Mouse (Mus musculus) liver, embryonic 15.5 days (tissue): ENCODE measurements around the gene Gps1. TPM values are rescaled to one million over a fixed set of nuclear protein-coding genes. Genes with fewer than 3 reads are reported as not detected.
A peak's percentile ranks its signal among the peaks of the same experiment; 100 is the strongest.
"Not testable (repeated sequence)": the region's sequence is repeated elsewhere in the genome, so short reads cannot be mapped to it uniquely, and the experiment has no call there.

Experiments used
- ATAC-seq: fragments of 200-750 bp; cut with Nextera tagmentation; 2 replicates; pipeline ENCODE4 v1.8.0; 2017; ENCODE audit warnings: moderate number of reproducible peaks, mild to moderate bottlenecking, moderate library complexity; ENCODE audit not compliant: insufficient read depth
- H3K27ac ChIP-seq: fragments of 300-500 bp; sonication (generic); replicated peaks from 2 replicates; pipeline ENCODE4 v1.5.1; 2015; ENCODE audit warnings: mild to moderate bottlenecking, inconsistent platforms
- H3K27me3 ChIP-seq: fragments of 300-500 bp; sonication (generic); 2 replicates; pipeline ENCODE4 v1.6.1; 2015; ENCODE audit warnings: mild to moderate bottlenecking, inconsistent platforms
- H3K36me3 ChIP-seq: fragments of 300-500 bp; sonication (generic); replicated peaks from 2 replicates; pipeline ENCODE4 v1.6.1; 2015; ENCODE audit warnings: moderate library complexity, mild to moderate bottlenecking, inconsistent platforms
- H3K4me1 ChIP-seq: fragments of 300-500 bp; sonication (generic); replicated peaks from 2 replicates; pipeline ENCODE4 v1.6.1; 2015; ENCODE audit warnings: inconsistent platforms
- H3K4me2 ChIP-seq: fragments of 300-500 bp; sonication (generic); 2 replicates; pipeline ENCODE4 v1.6.1; 2015; ENCODE audit warnings: moderate library complexity, mild to moderate bottlenecking, inconsistent platforms
- H3K4me3 ChIP-seq: fragments of 300-500 bp; sonication (generic); replicated peaks from 2 replicates; pipeline ENCODE4 v1.5.1; 2015; ENCODE audit warnings: mild to moderate bottlenecking, inconsistent platforms
- H3K9ac ChIP-seq: fragments of 300-500 bp; sonication (generic); 2 replicates; pipeline ENCODE4 v1.6.1; 2015; ENCODE audit warnings: moderate library complexity, mild to moderate bottlenecking, inconsistent platforms
- H3K9me3 ChIP-seq: fragments of 300-500 bp; sonication (generic); replicated peaks from 2 replicates; pipeline ENCODE4 v1.6.1; 2016; ENCODE audit warnings: inconsistent platforms
- WGBS: fragments of 180-500 bp; shearing (Covaris S2); methylation state at CpG from one replicate; pipeline ENCODE4 v1.1.7; 2015; ENCODE audit warnings: mixed read lengths; ENCODE audit not compliant: insufficient replicate concordance; 5-methylcytosine and 5-hydroxymethylcytosine counted together
- polyA plus RNA-seq: library from polyadenylated mRNA; unstranded; fragments of >200 nt; fragmentation: Nextera tagmentation; extraction: Ambion mirVana; gene quantifications from 2 replicates; pipeline ENCODE4 v1.2.1, GENCODE M21; 2015

Gps1 gene
- polyA plus RNA-seq, 1 experiment from 2014 or later: 72.0 TPM

GRCm38 (mm10) chr11:120763121-120763999, 20.7 kb upstream of the Gps1 start:
- not testable (repeated sequence) for H3K4me2 ChIP-seq, H3K9me3 ChIP-seq, H3K27ac ChIP-seq, ATAC-seq, H3K4me3 ChIP-seq, H3K9ac ChIP-seq, H3K4me1 ChIP-seq, H3K36me3 ChIP-seq
- H3K27me3 ChIP-seq: peaks cover 33% of the 10 kb centered on the region
- WGBS: 10% methylated on average over 10 of the region's 23 CpGs

GRCm38 (mm10) chr11:120767023-120767422, 17.0 kb upstream of the Gps1 start:
- H3K4me3 ChIP-seq, ATAC-seq, H3K27ac ChIP-seq, H3K9ac ChIP-seq, H3K36me3 ChIP-seq, H3K4me2 ChIP-seq, H3K4me1 ChIP-seq, H3K9me3 ChIP-seq: not testable (repeated sequence)
- peaks cover 25% of the 10 kb centered on the region for H3K27me3 ChIP-seq
- WGBS: 10% methylated on average over 4 of the region's 7 CpGs

GRCm38 (mm10) chr11:120768206-120768605, 15.9 kb upstream of the Gps1 start:
- 36% methylated on average over 1 of the region's 1 CpGs for WGBS
- Histone ChIP-seq H3K9ac (no peak overlapping the region), H3K27ac (no peak overlapping the region), H3K4me1 (0 out of 2 replicates have a peak, but pooled peaks cover 5% of the 10 kb centered on the region), H3K9me3 (no peaks in the 10 kb centered on the region), H3K27me3 (peaks cover 15% of the 10 kb centered on the region; the same call in 1 of the 2 replicates), H3K4me2 (no peak overlapping the region), H3K36me3 (no peaks in the 10 kb centered on the region), H3K4me3 (no peak overlapping the region)
- ATAC-seq: no peak

GRCm38 (mm10) chr11:120772749-120773148, 11.3 kb upstream of the Gps1 start:
- no peak overlapping the region for H3K4me2 ChIP-seq
- 71% methylated on average over 3 of the region's 3 CpGs for WGBS
- H3K27me3 ChIP-seq: peaks cover 7% of the 10 kb centered on the region; the same call in 1 of the 2 replicates
- H3K9me3 ChIP-seq: no peaks in the 10 kb centered on the region
- H3K36me3 ChIP-seq: no peaks in the 10 kb centered on the region
- no peak overlapping the region for H3K4me3 ChIP-seq
- no peak overlapping the region for H3K27ac ChIP-seq
- H3K9ac ChIP-seq: no peak overlapping the region
- 0 out of 2 replicates have a peak, but pooled peaks cover 8% of the 10 kb centered on the region for H3K4me1 ChIP-seq
- ATAC-seq: no peak

GRCm38 (mm10) chr11:120773463-120774190, 10.4 kb upstream of the Gps1 start:
- H3K9ac ChIP-seq: no peak overlapping the region
- H3K4me2 ChIP-seq: no peak overlapping the region
- no peak for ATAC-seq
- H3K27ac ChIP-seq: no peak overlapping the region
- H3K27me3 ChIP-seq: peaks cover 8% of the 10 kb centered on the region; the same call in 1 of the 2 replicates
- 69% methylated on average over 7 of the region's 7 CpGs for WGBS
- 0 out of 2 replicates have a peak, but pooled peaks cover 5% of the 10 kb centered on the region for H3K4me1 ChIP-seq
- H3K4me3 ChIP-seq: no peak overlapping the region
- H3K9me3 ChIP-seq: no peaks in the 10 kb centered on the region
- no peaks in the 10 kb centered on the region for H3K36me3 ChIP-seq

- WGBS: 22% methylated on average over 15 of the region's 15 CpGs
- peak; percentile 69 for ATAC-seq
- no peak overlapping the region for H3K4me2 ChIP-seq
- no peaks in the 10 kb centered on the region for H3K9me3 ChIP-seq
- no peak overlapping the region for H3K27ac ChIP-seq
- 0 out of 2 replicates have a peak, but pooled peaks cover 5% of the 10 kb centered on the region for H3K4me1 ChIP-seq
- H3K9ac ChIP-seq: no peak overlapping the region
- peaks cover 8% of the 10 kb centered on the region; the same call in 1 of the 2 replicates for H3K27me3 ChIP-seq
- 0 out of 2 replicates have a peak, but pooled peaks cover 3% of the 10 kb centered on the region for H3K36me3 ChIP-seq
- H3K4me3 ChIP-seq: no peak overlapping the region
Observed at GRCm38 (mm10) chr11:120775774-120776469, 8.2 kb upstream of the Gps1 start.

GRCm38 (mm10) chr11:120777123-120777522, 6.9 kb upstream of the Gps1 start:
- Histone ChIP-seq H3K9me3 (no peaks in the 10 kb centered on the region), H3K4me1 (0 out of 2 replicates have a peak, but pooled peaks cover 5% of the 10 kb centered on the region), H3K36me3 (0 out of 2 replicates have a peak, but pooled peaks cover 6% of the 10 kb centered on the region), H3K27ac (no peak overlapping the region), H3K27me3 (peaks cover 8% of the 10 kb centered on the region; the same call in 1 of the 2 replicates), H3K4me3 (no peak overlapping the region), H3K4me2 (no peak overlapping the region), H3K9ac (no peak overlapping the region)
- 36% methylated on average over 6 of the region's 6 CpGs for WGBS
- no peak for ATAC-seq

GRCm38 (mm10) chr11:120779876-120780275, 4.2 kb upstream of the Gps1 start:
- H3K27ac ChIP-seq: no peak overlapping the region
- WGBS: 77% methylated on average over 1 of the region's 1 CpGs
- H3K4me3 ChIP-seq: no peak overlapping the region
- ATAC-seq: no peak
- peaks cover 25% of the 10 kb centered on the region for H3K4me1 ChIP-seq
- H3K27me3 ChIP-seq: peaks cover 8% of the 10 kb centered on the region; the same call in 1 of the 2 replicates
- no peak overlapping the region for H3K4me2 ChIP-seq
- no peak overlapping the region for H3K9ac ChIP-seq
- 0 out of 2 replicates have a peak, but pooled peaks cover 10% of the 10 kb centered on the region for H3K36me3 ChIP-seq
- no peaks in the 10 kb centered on the region for H3K9me3 ChIP-seq

GRCm38 (mm10) chr11:120781361-120781760, 2.7 kb upstream of the Gps1 start:
- not testable (repeated sequence) for H3K27ac ChIP-seq, H3K4me2 ChIP-seq, H3K9me3 ChIP-seq, ATAC-seq, H3K27me3 ChIP-seq, H3K4me3 ChIP-seq, H3K9ac ChIP-seq
- Histone ChIP-seq H3K4me1 (peaks cover 35% of the 10 kb centered on the region), H3K36me3 (peaks cover 16% of the 10 kb centered on the region)
- 74% methylated on average over 6 of the region's 6 CpGs for WGBS

- peak overlapping the region; percentile 81 for H3K27ac ChIP-seq
- H3K9ac ChIP-seq: peak overlapping the region; percentile 86
- no peaks in the 10 kb centered on the region for H3K27me3 ChIP-seq
- H3K4me2 ChIP-seq: peak overlapping the region; percentile 99
- peak overlapping the region; percentile 93 for H3K4me3 ChIP-seq
- no peak for ATAC-seq
- peaks cover 33% of the 10 kb centered on the region for H3K4me1 ChIP-seq
- H3K9me3 ChIP-seq: no peaks in the 10 kb centered on the region
- peaks cover 38% of the 10 kb centered on the region for H3K36me3 ChIP-seq
- WGBS: 4% methylated on average over 42 of the region's 42 CpGs
Observed at GRCm38 (mm10) chr11:120783426-120784063, 527 bp upstream of the Gps1 start.
